Mouse (Mus musculus) heart, embryonic 15.5 days (tissue): ENCODE measurements at regions not wholly inside any gene's neighbourhood (a gene's known extent, or its start where the extent isn't known, plus 50 kb on each side); places are given as distances from the start of the nearest gene placed in this dataset.

Experiments
- ATAC-seq: fragments of 200-750 bp; cut with Nextera tagmentation; replicated peaks from 2 replicates; pipeline ENCODE4 v1.8.0; 2017; ENCODE audit warnings: low read depth, moderate TSS enrichment; ENCODE audit not compliant: insufficient number of reproducible peaks, insufficient read depth, low FRiP score
- H3K27ac ChIP-seq: fragments of 300-500 bp; sonication (generic); 2 replicates; pipeline ENCODE4 v1.5.1; 2015; ENCODE audit warnings: mild to moderate bottlenecking, inconsistent platforms
- H3K27me3 ChIP-seq: fragments of 300-500 bp; sonication (generic); 2 replicates; pipeline ENCODE4 v1.6.1; 2015; ENCODE audit warnings: inconsistent platforms
- H3K36me3 ChIP-seq: fragments of 300-500 bp; sonication (generic); 2 replicates; pipeline ENCODE4 v1.6.1; 2015; ENCODE audit warnings: mild to moderate bottlenecking, inconsistent platforms
- H3K4me1 ChIP-seq: fragments of 300-500 bp; sonication (generic); replicated peaks from 2 replicates; pipeline ENCODE4 v1.6.1; 2015; ENCODE audit warnings: inconsistent platforms
- H3K4me2 ChIP-seq: fragments of 300-500 bp; sonication (generic); 2 replicates; pipeline ENCODE4 v1.6.1; 2015; ENCODE audit warnings: inconsistent platforms, mild to moderate bottlenecking, moderate library complexity
- H3K4me3 ChIP-seq: fragments of 300-500 bp; sonication (generic); 2 replicates; pipeline ENCODE4 v1.5.1; 2015; ENCODE audit warnings: mild to moderate bottlenecking, inconsistent platforms
- H3K9ac ChIP-seq: fragments of 300-500 bp; sonication (generic); 2 replicates; pipeline ENCODE4 v1.6.1; 2015; ENCODE audit warnings: mild to moderate bottlenecking, inconsistent platforms
- H3K9me3 ChIP-seq: fragments of 300-500 bp; sonication (generic); replicated peaks from 2 replicates; pipeline ENCODE4 v1.6.1; 2016; ENCODE audit warnings: inconsistent platforms
- WGBS: fragments of 180-500 bp; shearing (Covaris S2); methylation state at CpG from one replicate; pipeline ENCODE4 v1.1.7; 2015; ENCODE audit warnings: mixed read lengths; 5-methylcytosine and 5-hydroxymethylcytosine counted together

DNA sequence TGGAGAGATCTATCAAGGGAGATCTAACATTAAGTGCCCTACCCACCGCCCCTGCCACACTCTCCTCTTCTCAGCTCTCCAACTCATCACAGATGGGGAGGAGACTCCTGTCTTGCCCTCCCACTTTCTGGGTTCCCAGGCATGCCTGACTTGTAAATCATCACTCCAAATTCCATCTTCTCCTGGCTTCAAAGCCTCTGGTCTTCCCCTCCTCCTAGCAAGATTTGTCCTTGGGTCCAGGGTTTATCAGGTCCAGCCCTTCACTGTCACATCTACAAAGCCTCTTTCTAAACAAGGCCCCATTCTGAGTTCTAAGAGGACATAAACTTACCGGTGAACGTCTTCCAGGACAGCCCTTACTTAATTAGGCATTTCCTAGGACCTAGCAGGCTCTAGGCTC, 73.3 kb upstream of the Col5a1 start:
- no peaks in the 10 kb centered on the region for H3K9me3 ChIP-seq
- H3K9ac ChIP-seq = no peak overlapping the region
- H3K36me3 ChIP-seq = no peaks in the 10 kb centered on the region
- no peak overlapping the region for H3K4me3 ChIP-seq
- peaks cover 22% of the 10 kb centered on the region for H3K4me1 ChIP-seq
- 30% methylated on average over 3 of the region's 3 CpGs for WGBS
- no peak for ATAC-seq
- H3K27me3 ChIP-seq = no peaks in the 10 kb centered on the region
- H3K4me2 ChIP-seq = no peak overlapping the region
- H3K27ac ChIP-seq = peak overlapping the region; percentile 37

DNA sequence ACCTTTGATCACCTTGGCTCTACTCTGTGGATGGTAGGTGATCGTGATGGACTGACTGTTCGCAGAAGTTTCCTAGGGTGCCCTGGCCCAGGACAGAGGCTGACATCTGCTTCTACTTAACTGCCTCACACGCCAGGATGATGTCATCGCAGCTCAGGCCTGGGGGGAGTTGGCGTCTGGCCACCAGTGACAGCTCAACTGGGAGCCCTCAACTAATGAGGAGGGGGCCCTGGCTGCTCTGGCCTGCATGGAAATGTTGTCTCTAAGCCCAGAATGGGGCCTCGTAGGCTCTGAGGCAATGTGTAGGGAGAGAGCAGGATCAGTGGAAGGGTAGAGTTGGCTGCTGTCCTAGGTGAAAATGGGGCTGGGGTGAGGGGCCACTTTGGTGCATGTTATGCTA, 72.9 kb upstream of the Col5a1 start:
- H3K4me2 ChIP-seq = no peak overlapping the region
- H3K9me3 ChIP-seq = no peaks in the 10 kb centered on the region
- no peaks in the 10 kb centered on the region for H3K36me3 ChIP-seq
- peak overlapping the region; percentile 37 for H3K27ac ChIP-seq
- peaks cover 24% of the 10 kb centered on the region for H3K4me1 ChIP-seq
- no peaks in the 10 kb centered on the region for H3K27me3 ChIP-seq
- 18% methylated on average over 6 of the region's 6 CpGs for WGBS
- peak; percentile 75 for ATAC-seq
- no peak overlapping the region for H3K9ac ChIP-seq
- no peak overlapping the region for H3K4me3 ChIP-seq

DNA sequence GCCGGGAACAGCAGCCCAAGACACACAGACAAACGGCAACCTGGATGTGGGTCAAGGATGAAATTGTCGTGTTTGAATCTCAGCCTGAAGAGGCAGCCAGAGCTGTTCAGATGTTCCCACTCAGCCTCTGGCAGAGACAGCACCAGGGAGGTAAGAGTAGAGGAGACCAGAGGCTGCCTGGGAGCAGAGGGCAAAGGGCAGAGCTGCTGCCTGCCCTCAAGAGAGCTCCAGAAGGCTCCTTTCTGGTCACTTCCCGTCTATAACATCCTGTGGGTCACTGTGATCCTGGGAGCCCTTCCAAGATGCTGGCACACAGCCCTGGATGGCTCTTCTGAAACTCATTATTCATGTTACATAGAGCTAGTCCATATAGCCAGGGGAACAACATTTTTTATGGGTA, 67.6 kb upstream of the Col5a1 start:
- ATAC-seq = no peak
- Histone ChIP-seq H3K36me3 (no peaks in the 10 kb centered on the region), H3K4me2 (no peak overlapping the region), H3K27ac (peak overlapping the region; percentile 31; the same call in 1 of the 2 replicates), H3K4me1 (peaks cover 15% of the 10 kb centered on the region), H3K27me3 (no peaks in the 10 kb centered on the region), H3K4me3 (no peak overlapping the region), H3K9ac (no peak overlapping the region), H3K9me3 (no peaks in the 10 kb centered on the region)
- 40% methylated on average over 4 of the region's 4 CpGs for WGBS

DNA sequence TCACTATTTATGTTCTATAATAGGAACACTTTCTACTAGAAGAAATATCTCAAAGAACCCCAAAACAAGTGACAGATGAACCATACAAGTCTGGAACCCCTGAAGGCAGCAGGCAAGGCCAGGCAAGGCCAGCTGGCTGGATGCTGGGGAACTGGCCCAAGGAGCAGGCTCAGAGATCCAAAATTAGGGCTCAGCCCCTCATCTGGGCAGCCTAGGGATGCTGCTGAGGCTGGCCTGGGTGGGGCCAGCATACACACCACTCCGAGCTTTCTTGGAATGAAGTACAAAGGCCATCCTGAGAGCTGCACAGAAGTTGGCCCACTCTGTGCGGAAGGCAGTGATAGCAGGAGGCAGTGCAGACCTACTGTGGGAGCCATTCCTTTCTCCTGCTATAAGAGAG, 59.4 kb upstream of the Col5a1 start:
- Histone ChIP-seq H3K36me3 (no peaks in the 10 kb centered on the region), H3K9me3 (no peaks in the 10 kb centered on the region), H3K27ac (no peak overlapping the region), H3K4me3 (no peak overlapping the region), H3K9ac (no peak overlapping the region), H3K27me3 (no peaks in the 10 kb centered on the region), H3K4me1 (peaks cover 23% of the 10 kb centered on the region), H3K4me2 (no peak overlapping the region)
- WGBS = 68% methylated on average over 2 of the region's 2 CpGs
- ATAC-seq = no peak

DNA sequence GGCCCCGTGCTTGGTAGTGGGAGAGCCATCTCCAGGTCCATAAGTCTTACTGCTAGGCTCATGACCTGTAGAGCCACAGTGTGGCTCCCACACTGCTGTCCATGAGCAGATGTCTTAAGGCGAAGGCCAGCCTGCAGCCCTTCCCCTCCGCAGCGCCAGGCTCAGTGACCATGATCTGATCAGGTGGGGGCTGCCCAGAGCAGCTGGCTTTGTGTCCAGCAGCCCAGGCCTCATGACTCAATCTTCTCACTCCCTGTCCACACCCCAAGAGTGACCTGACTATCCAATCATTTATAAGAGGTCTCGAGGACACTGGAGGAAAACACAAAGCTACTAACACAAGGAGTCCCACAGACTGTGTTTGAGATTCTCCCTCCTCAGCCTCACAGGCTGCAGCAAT, 58.6 kb upstream of the Col5a1 start:
- no peaks in the 10 kb centered on the region for H3K27me3 ChIP-seq
- H3K27ac ChIP-seq = no peak overlapping the region
- ATAC-seq = no peak
- H3K9me3 ChIP-seq = no peaks in the 10 kb centered on the region
- H3K4me3 ChIP-seq = no peak overlapping the region
- peaks cover 23% of the 10 kb centered on the region for H3K4me1 ChIP-seq
- H3K4me2 ChIP-seq = no peak overlapping the region
- no peaks in the 10 kb centered on the region for H3K36me3 ChIP-seq
- 82% methylated on average over 5 of the region's 5 CpGs for WGBS
- H3K9ac ChIP-seq = no peak overlapping the region

DNA sequence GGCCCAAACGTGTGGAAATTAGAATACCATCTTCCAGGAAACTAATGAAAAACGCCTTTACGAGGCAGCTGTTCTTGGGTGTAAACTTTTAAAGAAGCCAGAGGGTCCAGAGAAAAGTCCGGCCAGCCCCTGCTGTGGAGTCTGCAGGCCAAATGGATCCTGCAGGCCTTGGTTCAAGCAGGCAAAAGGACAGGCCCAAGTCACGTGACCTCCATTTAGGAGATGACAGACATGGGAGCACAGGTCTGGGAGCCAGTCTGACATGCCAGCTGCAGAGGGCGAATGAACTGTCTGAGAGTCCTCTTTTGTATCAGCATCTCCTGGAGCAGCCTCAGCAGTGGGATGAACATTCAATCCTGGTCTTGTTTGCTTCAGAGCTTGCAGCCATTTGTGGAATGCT, 58.0 kb upstream of the Col5a1 start:
- no peak for ATAC-seq
- 72% methylated on average over 6 of the region's 6 CpGs for WGBS
- no peak overlapping the region for H3K4me2 ChIP-seq
- H3K36me3 ChIP-seq = no peaks in the 10 kb centered on the region
- H3K4me1 ChIP-seq = peaks cover 23% of the 10 kb centered on the region
- no peak overlapping the region for H3K4me3 ChIP-seq
- H3K27me3 ChIP-seq = no peaks in the 10 kb centered on the region
- H3K27ac ChIP-seq = no peak overlapping the region
- H3K9ac ChIP-seq = no peak overlapping the region
- H3K9me3 ChIP-seq = no peaks in the 10 kb centered on the region

DNA sequence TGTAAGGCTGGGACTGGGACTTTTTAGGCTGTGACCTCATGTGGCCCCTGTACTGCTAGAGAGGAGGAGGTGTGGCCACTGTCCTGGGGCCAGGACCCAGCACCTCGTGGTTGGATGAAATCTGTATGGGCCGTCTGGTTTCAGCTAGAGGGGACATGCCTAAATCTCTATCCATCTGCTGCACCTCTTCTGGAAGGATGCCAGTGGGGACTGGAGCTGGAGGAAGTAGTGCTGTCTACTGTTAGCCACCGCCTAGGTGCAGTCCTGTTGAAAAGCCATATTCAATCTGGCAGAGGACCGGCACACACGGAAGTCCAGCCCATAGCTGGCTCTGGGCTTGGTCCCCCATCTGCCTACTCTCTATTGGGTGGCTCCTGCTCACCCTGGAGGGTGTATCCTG, 56.7 kb upstream of the Col5a1 start:
- Histone ChIP-seq H3K4me3 (no peak overlapping the region), H3K4me1 (peaks cover 28% of the 10 kb centered on the region), H3K36me3 (no peaks in the 10 kb centered on the region), H3K9ac (no peak overlapping the region), H3K9me3 (no peaks in the 10 kb centered on the region), H3K27ac (no peak overlapping the region), H3K27me3 (no peaks in the 10 kb centered on the region), H3K4me2 (no peak overlapping the region)
- no peak for ATAC-seq
- WGBS = 41% methylated on average over 5 of the region's 5 CpGs

DNA sequence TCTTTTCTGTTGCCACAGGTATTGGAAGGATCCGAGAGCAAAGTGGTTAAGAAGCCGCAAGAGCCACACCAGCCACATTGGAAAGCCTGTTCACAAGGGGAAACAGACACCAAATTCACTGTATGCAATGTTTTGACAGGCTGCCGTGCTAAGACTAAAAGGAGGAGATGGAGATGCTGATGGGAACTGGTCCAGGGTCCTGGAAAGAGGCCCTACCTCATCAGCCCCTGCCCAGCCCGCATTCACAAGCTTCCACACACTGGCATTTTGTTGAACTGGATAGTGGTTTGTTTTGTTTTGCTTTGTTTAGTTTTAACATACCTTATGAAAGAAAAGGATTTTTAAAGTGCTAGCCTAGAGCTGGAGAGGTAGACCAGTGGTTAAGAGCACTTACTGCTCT, 51.3 kb upstream of the Col5a1 start:
- Histone ChIP-seq H3K9ac (no peak overlapping the region), H3K4me1 (peaks cover 20% of the 10 kb centered on the region), H3K4me2 (no peak overlapping the region), H3K36me3 (no peaks in the 10 kb centered on the region), H3K4me3 (no peak overlapping the region), H3K27me3 (no peaks in the 10 kb centered on the region), H3K9me3 (no peaks in the 10 kb centered on the region), H3K27ac (peak overlapping the region; percentile 13; the same call in 1 of the 2 replicates)
- WGBS = 76% methylated on average over 4 of the region's 4 CpGs
- ATAC-seq = no peak

DNA sequence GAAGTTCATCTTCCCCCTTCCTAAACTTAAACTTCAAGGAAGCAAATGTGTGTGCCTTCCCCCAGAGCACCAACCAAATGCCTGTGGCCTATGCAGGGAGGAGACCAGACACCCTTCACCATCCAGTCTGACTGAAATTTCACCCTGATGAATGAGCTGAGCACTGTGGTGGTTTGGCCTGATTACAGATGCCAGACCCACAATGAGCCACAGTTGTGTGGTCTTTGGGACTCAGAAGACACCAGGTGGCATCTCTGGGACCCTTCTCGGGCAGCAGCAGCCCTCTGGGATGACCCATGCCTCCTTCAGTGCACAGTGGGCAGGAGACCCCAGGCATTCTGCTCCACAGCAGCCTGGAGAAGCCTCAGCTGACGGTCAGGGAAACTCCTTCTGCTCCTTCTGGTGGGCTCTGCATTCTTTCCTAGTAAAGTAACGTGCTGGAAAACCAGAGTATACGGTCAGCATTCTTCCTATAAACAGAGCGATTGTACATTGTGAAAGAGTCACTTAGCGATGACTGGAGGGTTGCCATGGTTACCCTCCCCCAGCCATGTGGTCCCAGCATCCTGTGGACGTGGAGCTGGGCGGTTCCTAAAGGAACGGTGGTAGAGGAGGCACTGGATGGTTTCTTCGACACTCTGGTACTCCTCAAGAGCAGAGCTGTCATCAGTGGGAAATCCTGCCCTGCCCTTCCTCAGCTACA, 50.3 kb upstream of the Col5a1 start:
- Histone ChIP-seq H3K4me3 (no peak overlapping the region), H3K9ac (no peak overlapping the region), H3K9me3 (no peaks in the 10 kb centered on the region), H3K27ac (peak overlapping the region; percentile 74), H3K27me3 (no peaks in the 10 kb centered on the region), H3K36me3 (no peaks in the 10 kb centered on the region), H3K4me1 (peaks cover 25% of the 10 kb centered on the region), H3K4me2 (no peak overlapping the region)
- ATAC-seq = peak; percentile 79
- WGBS = 20% methylated on average over 10 of the region's 10 CpGs
